Mouse (Mus musculus) CH12.LX (cell line): ENCODE data around the gene Uqcc3. TPM values are rescaled to one million over a fixed set of nuclear protein-coding genes. Genes with fewer than 3 reads are reported as not detected.

ENCODE experiments used
- DNase-seq: peaks from one replicate; pipeline ENCODE4 v3.0.0-alpha.2; 2013; ENCODE audit errors: extremely low read depth
- H3K27ac ChIP-seq: 2 replicates; pipeline ENCODE4 v1.5.1; 2012; ENCODE audit warnings: low read depth, mild to moderate bottlenecking, control low read depth, moderate library complexity; ENCODE audit not compliant: insufficient read depth
- H3K27me3 ChIP-seq: replicated peaks from 2 replicates; pipeline ENCODE3; 2012; ENCODE audit warnings: inconsistent platforms
- H3K36me3 ChIP-seq, 2 experiments: replicated peaks in 1 of 2; 2 replicates each; pipeline versions ENCODE3 to v1.6.1; 2012; ENCODE audit warnings: inconsistent platforms in 1 of 2, low read length in 1 of 2, mild to moderate bottlenecking in 1 of 2, mixed read lengths in 1 of 2, moderate library complexity in 1 of 2; ENCODE audit not compliant: control insufficient read depth in 1 of 2, insufficient read depth in 1 of 2
- H3K4me1 ChIP-seq, 2 experiments: 2 replicates each; pipeline ENCODE4 v1.6.1; 2012; ENCODE audit warnings: inconsistent platforms in 1 of 2, moderate library complexity in 1 of 2; ENCODE audit not compliant: insufficient read depth in 2 of 2, control insufficient read depth in 1 of 2
- H3K4me2 ChIP-seq: 2 replicates; pipeline ENCODE4 v1.6.1; 2012; ENCODE audit warnings: low read depth, mild to moderate bottlenecking, control low read depth; ENCODE audit not compliant: poor library complexity, insufficient read depth, severe bottlenecking
- H3K4me3 ChIP-seq, 3 experiments: fragments of 150-350 bp in 1 of 3; sonication (generic) in 1 of 3; replicated peaks in 1 of 3; 2 replicates each; pipeline versions ENCODE3 to v1.5.1; 2011 to 2012; ENCODE audit warnings: low read depth in 2 of 3, low read length in 2 of 3, mild to moderate bottlenecking in 2 of 3, moderate library complexity in 2 of 3, control low read depth in 1 of 3, improper control_type of control experiment in 1 of 3, inconsistent platforms in 1 of 3, mixed read lengths in 1 of 3; ENCODE audit not compliant: poor library complexity in 1 of 3
- H3K79me2 ChIP-seq: replicated peaks from 2 replicates; pipeline ENCODE4 v1.6.1; 2012; ENCODE audit warnings: mild to moderate bottlenecking, moderate library complexity; ENCODE audit not compliant: control insufficient read depth, poor library complexity, insufficient read depth, severe bottlenecking; ENCODE audit errors: extremely low read depth
- H3K9ac ChIP-seq: 2 replicates; pipeline ENCODE4 v1.6.1; 2012; ENCODE audit warnings: low read depth, mild to moderate bottlenecking, control low read depth, moderate library complexity; ENCODE audit not compliant: insufficient read depth
- H3K9me3 ChIP-seq: replicated peaks from 2 replicates; pipeline ENCODE3; 2012; ENCODE audit warnings: low read length, inconsistent platforms, mixed read lengths
- BHLHE40 ChIP-seq: IDR thresholded peaks from 2 replicates; pipeline ENCODE4 v1.6.1; 2011; ENCODE audit warnings: mild to moderate bottlenecking, low read depth, low read length, improper control_type of control experiment
- CHD1 ChIP-seq: IDR thresholded peaks from 2 replicates; pipeline ENCODE4 v1.6.1; 2012; ENCODE audit warnings: low read depth, low read length, improper control_type of control experiment, inconsistent platforms
- E2F4 ChIP-seq: IDR thresholded peaks from 2 replicates; pipeline ENCODE4 v1.6.1; 2011; ENCODE audit warnings: low read depth, low read length, improper control_type of control experiment; ENCODE audit not compliant: insufficient replicate concordance
- EP300 ChIP-seq: IDR thresholded peaks from 2 replicates; pipeline ENCODE4 v1.6.1; 2011; ENCODE audit warnings: low read length, improper control_type of control experiment
- ETS1 ChIP-seq: conservative IDR thresholded peaks from 2 replicates; pipeline ENCODE4 v1.6.1; 2012; ENCODE audit warnings: low read depth, mild to moderate bottlenecking, inconsistent platforms, low read length, improper control_type of control experiment, moderate library complexity
- GABPA ChIP-seq: IDR thresholded peaks from 2 replicates; pipeline ENCODE4 v1.6.1; 2012; ENCODE audit warnings: low read depth, low read length, improper control_type of control experiment, inconsistent platforms; ENCODE audit not compliant: insufficient replicate concordance
- HCFC1 ChIP-seq: IDR thresholded peaks from 2 replicates; pipeline ENCODE4 v1.6.1; 2012; ENCODE audit warnings: low read depth, mild to moderate bottlenecking, inconsistent platforms, low read length, improper control_type of control experiment
- IRF4 ChIP-seq: IDR thresholded peaks from 2 replicates; pipeline ENCODE4 v1.6.1; 2014; ENCODE audit warnings: low read depth, mild to moderate bottlenecking, inconsistent platforms, low read length, improper control_type of control experiment
- JUN ChIP-seq: IDR thresholded peaks from 2 replicates; pipeline ENCODE4 v1.6.1; 2011; ENCODE audit warnings: low read depth, mild to moderate bottlenecking, low read length, improper control_type of control experiment, moderate library complexity; ENCODE audit not compliant: insufficient read depth
- KAT2A ChIP-seq: IDR thresholded peaks from 2 replicates; pipeline ENCODE4 v1.6.1; 2012; ENCODE audit warnings: low read length, improper control_type of control experiment, inconsistent platforms; ENCODE audit not compliant: insufficient replicate concordance
- MAFK ChIP-seq: IDR thresholded peaks from 2 replicates; pipeline ENCODE4 v1.6.1; 2011; ENCODE audit warnings: low read length, improper control_type of control experiment; ENCODE audit not compliant: insufficient replicate concordance
- MAX ChIP-seq: IDR thresholded peaks from 2 replicates; pipeline ENCODE4 v1.6.1; 2011; ENCODE audit warnings: low read length, improper control_type of control experiment
- MAZ ChIP-seq: IDR thresholded peaks from 2 replicates; pipeline ENCODE4 v1.6.1; 2012; ENCODE audit warnings: low read depth, mild to moderate bottlenecking, inconsistent platforms, low read length, improper control_type of control experiment, moderate library complexity
- MEF2A ChIP-seq: IDR thresholded peaks from 2 replicates; pipeline ENCODE4 v1.6.1; 2014; ENCODE audit warnings: low read depth, mild to moderate bottlenecking, inconsistent platforms, low read length, improper control_type of control experiment, borderline replicate concordance
- MXI1 ChIP-seq: IDR thresholded peaks from 2 replicates; pipeline ENCODE4 v1.6.1; 2011; ENCODE audit warnings: mild to moderate bottlenecking, low read depth, low read length, improper control_type of control experiment
- MYC ChIP-seq: IDR thresholded peaks from 2 replicates; pipeline ENCODE4 v1.6.1; 2011; ENCODE audit warnings: low read depth, mild to moderate bottlenecking, improper control_type of control experiment, low read length
- NELFE ChIP-seq: IDR thresholded peaks from 2 replicates; pipeline ENCODE4 v1.6.1; 2011; ENCODE audit warnings: low read depth, low read length, improper control_type of control experiment
- NRF1 ChIP-seq: IDR thresholded peaks from 2 replicates; pipeline ENCODE4 v1.6.1; 2014; ENCODE audit warnings: low read depth, mild to moderate bottlenecking, inconsistent platforms, low read length, improper control_type of control experiment, moderate library complexity
- PAX5 ChIP-seq: IDR thresholded peaks from 2 replicates; pipeline ENCODE4 v1.6.1; 2012; ENCODE audit warnings: low read length, inconsistent platforms, mixed read lengths
- POLR2A ChIP-seq: IDR thresholded peaks from 2 replicates; pipeline ENCODE4 v1.6.1; 2011; ENCODE audit warnings: low read depth, mild to moderate bottlenecking, improper control_type of control experiment, low read length
- POLR2AphosphoS2 ChIP-seq: IDR thresholded peaks from 2 replicates; pipeline ENCODE4 v1.6.1; 2011; ENCODE audit warnings: low read depth, low read length, improper control_type of control experiment
- RAD21 ChIP-seq: IDR thresholded peaks from 2 replicates; pipeline ENCODE4 v1.6.1; 2011; ENCODE audit warnings: low read depth, mild to moderate bottlenecking, low read length, improper control_type of control experiment, moderate library complexity
- SIN3A ChIP-seq: IDR thresholded peaks from 2 replicates; pipeline ENCODE4 v1.6.1; 2012; ENCODE audit warnings: low read length, improper control_type of control experiment, inconsistent platforms
- SMC3 ChIP-seq: IDR thresholded peaks from 2 replicates; pipeline ENCODE4 v1.6.1; 2011; ENCODE audit warnings: low read depth, low read length, improper control_type of control experiment
- TBP ChIP-seq: conservative IDR thresholded peaks from 2 replicates; pipeline ENCODE4 v1.6.1; 2011; ENCODE audit warnings: low read depth, low read length, improper control_type of control experiment
- TCF12 ChIP-seq: IDR thresholded peaks from 2 replicates; pipeline ENCODE4 v1.6.1; 2014; ENCODE audit warnings: low read depth, mild to moderate bottlenecking, inconsistent platforms, low read length, improper control_type of control experiment
- UBTF ChIP-seq: IDR thresholded peaks from 2 replicates; pipeline ENCODE4 v1.6.1; 2012; ENCODE audit warnings: low read depth, mild to moderate bottlenecking, inconsistent platforms, low read length, improper control_type of control experiment, moderate library complexity
- USF2 ChIP-seq: conservative IDR thresholded peaks from 2 replicates; pipeline ENCODE4 v1.6.1; 2011; ENCODE audit warnings: low read depth, low read length, improper control_type of control experiment
- ZC3H11A ChIP-seq: IDR thresholded peaks from 2 replicates; pipeline ENCODE4 v1.6.1; 2012; ENCODE audit warnings: low read depth, mild to moderate bottlenecking, inconsistent platforms, low read length, improper control_type of control experiment
- ZKSCAN1 ChIP-seq: IDR thresholded peaks from 2 replicates; pipeline ENCODE4 v1.6.1; 2012; ENCODE audit warnings: low read depth, inconsistent platforms, low read length, improper control_type of control experiment, borderline replicate concordance
- ZMIZ1 ChIP-seq: IDR thresholded peaks from 2 replicates; pipeline ENCODE4 v1.6.1; 2012; ENCODE audit warnings: low read depth, mild to moderate bottlenecking, inconsistent platforms, low read length, improper control_type of control experiment
- ZNF384 ChIP-seq: IDR thresholded peaks from 2 replicates; pipeline ENCODE4 v1.6.1; 2012; ENCODE audit warnings: low read depth, low read length, improper control_type of control experiment, inconsistent platforms
- dilution Hi-C: fragments of 300-500 bp; cut with MboI; formaldehyde crosslinking; loops from 2 replicates; pipeline ENCODE4 v1.14.3; 2020; ENCODE audit warnings: low sequenced_read_pairs; ENCODE audit not compliant: extremely low pct_unique_long_range_greater_than_20kb, extremely low pct_ligation_motif_present
- in situ Hi-C: fragments of 300-500 bp; cut with MboI; formaldehyde crosslinking; loops from 3 replicates; pipeline ENCODE4 v1.14.3; 2019; ENCODE audit warnings: low sequenced_read_pairs, low pct_ligation_motif_present, low pct_unique_long_range_greater_than_20kb, mixed read lengths
- polyA plus RNA-seq: library from polyadenylated mRNA; unstranded; fragments of >175 nt; gene quantifications from 2 replicates; pipeline ENCODE4 v1.2.1, GENCODE M21; 2012; ENCODE audit warnings: low read depth; ENCODE audit not compliant: insufficient read length
- total RNA-seq, 2 experiments: library from RNA; depleted of rRNA; stranded (reverse); fragments of 300-350 nt in 1 of 2; fragments of >200 nt in 1 of 2; gene quantifications; 2 replicates each; pipeline ENCODE4 v1.2.3; 2012 to 2014

Uqcc3 gene
- total and polyA plus RNA-seq, 3 experiments: 23.5 to 56.6 (median 42.6) TPM

- TF ChIP-seq EP300 (no peak), E2F4 (no peak), SIN3A (no peak; the same call in 1 of the 2 replicates), MEF2A (no peak), CHD1 (no peak), TBP (no peak), NELFE (no peak), MAX (peak; percentile 78), ETS1 (no peak)
- TF ChIP-seq, all 38 proteins: peak for 6
Observed at GRCm38 (mm10) chr19:8887585-8888463, 7.1 kb upstream of the Uqcc3 start (continued).

DNA sequence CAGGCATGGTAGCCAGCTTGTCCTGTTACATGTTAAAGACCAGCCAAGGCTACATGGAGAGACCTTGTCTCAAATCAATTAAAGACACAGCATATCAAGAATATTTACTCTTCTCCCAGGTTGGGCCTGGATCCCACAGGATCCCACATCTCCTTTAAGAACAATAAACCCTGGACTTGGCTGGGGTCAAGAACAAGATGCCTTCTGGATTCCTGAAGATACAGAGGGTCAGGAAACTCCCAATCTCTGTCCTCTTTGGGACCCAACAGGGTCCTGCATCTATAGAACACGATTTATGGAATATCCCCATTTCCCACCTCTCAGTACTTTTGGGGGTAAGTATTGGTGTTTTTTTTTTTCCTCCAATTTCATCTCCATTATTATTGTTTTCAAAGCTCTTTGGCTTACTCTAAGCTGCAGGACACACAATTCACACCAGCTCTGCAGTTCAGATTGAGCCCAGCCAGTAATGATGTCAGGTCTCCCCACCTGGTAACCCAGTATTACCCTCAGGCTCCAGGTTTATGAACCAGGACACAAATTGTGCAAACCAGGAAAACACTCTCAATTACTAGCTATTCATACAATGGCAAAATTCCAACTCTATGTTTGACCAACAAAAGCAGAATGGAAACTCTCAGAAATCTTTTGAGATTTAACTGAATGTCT is 6.3 kb upstream of the Uqcc3 start:
- dilution Hi-C loops: no loop called here
- H3K4me1 ChIP-seq: peaks cover 0 to 32% of the 10 kb centered on the region in 2 experiments; a peak in 2 of 4 replicates
- TF ChIP-seq MXI1: 0 out of 2 replicates have a peak, but pooled peaks have one; percentile 44
- TF ChIP-seq MAZ: no peak
- TF ChIP-seq EP300: no peak
- TF ChIP-seq MAX: no peak
- TF ChIP-seq SIN3A: peak; percentile 43; the same call in 1 of the 2 replicates
- TF ChIP-seq POLR2AphosphoS2: peak; percentile 93
- TF ChIP-seq MAFK: no peak
- no peak for TF ChIP-seq MEF2A
- TF ChIP-seq CHD1: peak; percentile 27
- no peak for TF ChIP-seq MYC
- TF ChIP-seq KAT2A: 0 out of 2 replicates have a peak, but pooled peaks have one; percentile 41
- no peak for TF ChIP-seq ZNF384
- TF ChIP-seq UBTF: no peak
- TF ChIP-seq USF2: no peak
- TF ChIP-seq ZMIZ1: peak; percentile 66; the same call in 1 of the 2 replicates
- no peak for TF ChIP-seq BHLHE40
- TF ChIP-seq SMC3: no peak; the same call in 1 of the 2 replicates
- 0 out of 2 replicates have a peak, but pooled peaks have one; percentile 44 for TF ChIP-seq NELFE
- no peak for TF ChIP-seq PAX5
- no peak for TF ChIP-seq RAD21
- no peak for TF ChIP-seq NRF1
- TF ChIP-seq TBP: no peak
- TF ChIP-seq GABPA: no peak
- TF ChIP-seq ETS1: no peak
- no peak for TF ChIP-seq IRF4
- no peak for TF ChIP-seq HCFC1
- TF ChIP-seq E2F4: no peak
- TF ChIP-seq ZC3H11A: no peak
- peak; percentile 46 for TF ChIP-seq POLR2A
- TF ChIP-seq TCF12: no peak
- TF ChIP-seq JUN: no peak
- no peak for TF ChIP-seq ZKSCAN1

More for the DNA sequence above, 6.3 kb upstream of the Uqcc3 start:
- peaks cover 26% of the 10 kb centered on the region for H3K79me2 ChIP-seq
- H3K9ac ChIP-seq: peak overlapping the region; percentile 95
- H3K9me3 ChIP-seq: no peaks in the 10 kb centered on the region
- peak overlapping the region; percentile 6 to 77 (median 68) for H3K4me3 ChIP-seq
- peak overlapping the region; percentile 66 for H3K4me2 ChIP-seq
- H3K27ac ChIP-seq: no peak overlapping the region
- H3K27me3 ChIP-seq: no peaks in the 10 kb centered on the region
- DNase-seq: no peak
- H3K36me3 ChIP-seq: peaks cover 14 to 22% of the 10 kb centered on the region in 2 experiments
- in situ Hi-C loops: no loop called here
